Mouse (Mus musculus): ENCODE data around the gene Specc1.

- TF ChIP-seq POLR2A (IDR thresholded peaks at IDR 0.05; ENCODE audit: low read depth, low read length) (no peak), CTCF (IDR thresholded peaks at IDR 0.05; ENCODE audit: extremely low read depth, insufficient read length, insufficient replicate concordance, low read depth, low read length) (no peak)
These were observed 66.3 kb downstream of the Specc1 start for GRCm38 (mm10) chr11:62022718-62023493.
